Mouse (Mus musculus): ENCODE results near the gene Syt3. TPM values are rescaled to one million over a fixed set of nuclear protein-coding genes. Genes with fewer than 3 reads are reported as not detected.
A peak's percentile ranks its signal among the peaks of the same experiment; 100 is the strongest.

Syt3 gene
- total and polyA plus RNA-seq, 2 experiments from 2014 or later = 79.2 to 130 TPM

DNA sequence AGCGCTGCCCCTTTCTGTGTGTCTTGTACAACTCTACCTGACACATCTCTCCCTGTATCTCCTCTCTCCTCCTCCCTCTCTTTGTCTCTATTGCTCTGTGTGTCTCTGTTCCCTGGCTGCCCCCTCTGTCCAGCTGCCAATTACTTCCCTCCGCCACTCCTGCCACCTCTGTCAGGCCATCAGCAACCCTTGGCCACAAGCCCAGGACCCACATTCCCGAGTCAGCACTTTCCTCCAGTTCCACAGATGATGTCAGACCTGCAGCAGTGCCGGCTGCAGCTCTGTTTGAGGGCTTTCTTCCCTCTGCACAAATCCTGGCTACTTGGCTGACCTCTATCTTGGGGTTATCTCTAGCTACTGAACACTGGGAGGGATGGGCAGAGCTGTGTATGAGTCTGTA is 5.6 kb upstream of the Syt3 start:
- ATAC-seq = no peak
- no peaks in the 10 kb centered on the region for H3K27me3 ChIP-seq (ENCODE audit: insufficient read depth, low read length)
- 39% methylated on average over 4 of the region's 4 CpGs for WGBS
- H3K27ac ChIP-seq = no peak overlapping the region
- no peaks in the 10 kb centered on the region for H3K36me3 ChIP-seq (ENCODE audit: insufficient read depth, low read length)
- no peak overlapping the region for H3K4me2 ChIP-seq (ENCODE audit: low read depth, low read length)
- peak; percentile 51 for DNase-seq (ENCODE audit: low spot score)
- no peaks in the 10 kb centered on the region for H3K9me3 ChIP-seq (ENCODE audit: low read length)
- H3K4me3 ChIP-seq (ENCODE audit: low read length) = no peak overlapping the region
- TF ChIP-seq CTCF (IDR thresholded peaks at IDR 0.05; ENCODE audit: low read depth) = no peak
- H3K9ac ChIP-seq (replicated peaks; ENCODE audit: low read length) = no peak overlapping the region
- no peaks in the 10 kb centered on the region for H3K4me1 ChIP-seq (ENCODE audit: insufficient read depth, low read length)

DNA sequence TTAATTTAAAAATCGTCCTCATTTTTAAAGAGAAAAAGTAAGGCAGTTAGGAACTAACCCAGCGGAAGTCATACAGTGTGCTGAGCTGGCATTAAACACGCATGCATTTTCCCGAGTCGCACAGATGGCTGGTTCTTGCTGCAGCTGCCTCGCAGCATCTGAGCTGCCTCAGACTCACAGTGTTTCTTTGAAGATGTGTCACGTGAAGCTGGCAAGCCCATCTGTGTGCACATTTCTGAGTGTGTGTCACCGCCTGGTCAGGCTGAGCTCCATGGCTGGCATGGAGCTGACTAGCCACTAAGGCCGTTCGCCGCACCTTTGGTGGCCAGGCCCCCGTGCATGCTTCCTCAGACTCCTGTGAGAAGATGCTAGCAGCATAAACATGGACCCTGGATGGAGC is 1.4 kb upstream of the Syt3 start:
- no peaks in the 10 kb centered on the region for H3K4me1 ChIP-seq (ENCODE audit: insufficient read depth, low read length)
- H3K9me3 ChIP-seq (ENCODE audit: low read length) = no peaks in the 10 kb centered on the region
- WGBS = 40% methylated on average over 12 of the region's 12 CpGs
- H3K27me3 ChIP-seq (ENCODE audit: insufficient read depth, low read length) = no peaks in the 10 kb centered on the region
- H3K36me3 ChIP-seq (ENCODE audit: insufficient read depth, low read length) = no peaks in the 10 kb centered on the region
- H3K4me3 ChIP-seq (ENCODE audit: low read length) = no peak overlapping the region
- H3K27ac ChIP-seq = peak overlapping the region; percentile 71
- ATAC-seq (peak; percentile 55), DNase-seq (ENCODE audit: low spot score) (peak; percentile 86)
- no peak overlapping the region for H3K9ac ChIP-seq (replicated peaks; ENCODE audit: low read length)
- TF ChIP-seq CTCF (IDR thresholded peaks at IDR 0.05; ENCODE audit: low read depth) = no peak
- no peak overlapping the region for H3K4me2 ChIP-seq (ENCODE audit: low read depth, low read length)

DNA sequence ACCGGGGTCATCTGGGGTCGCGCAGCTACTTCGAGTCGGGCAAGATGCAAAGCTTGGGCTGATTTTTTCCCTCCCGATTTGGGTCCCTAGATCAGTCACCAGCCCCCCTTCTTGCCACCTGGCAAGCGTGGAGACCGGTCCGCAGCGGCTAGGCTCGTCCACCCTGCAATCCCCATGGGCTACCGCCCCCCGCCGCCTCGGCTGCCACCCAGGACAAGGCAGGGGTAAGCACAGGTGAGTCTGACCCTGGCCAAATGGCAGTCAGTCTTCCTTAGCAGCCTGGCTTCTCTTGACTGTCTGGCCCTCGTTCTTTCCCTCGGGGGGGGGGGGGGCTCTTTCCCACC is 786 bp downstream of the Syt3 start:
- Histone ChIP-seq H3K36me3 (ENCODE audit: insufficient read depth, low read length) (no peaks in the 10 kb centered on the region), H3K4me1 (ENCODE audit: insufficient read depth, low read length) (no peaks in the 10 kb centered on the region), H3K9ac (replicated peaks; ENCODE audit: low read length) (peak overlapping the region; percentile 72), H3K27ac (peak overlapping the region; percentile 83), H3K4me3 (ENCODE audit: low read length) (peak overlapping the region; percentile 59), H3K4me2 (ENCODE audit: low read depth, low read length) (peak overlapping the region; percentile 94), H3K27me3 (ENCODE audit: insufficient read depth, low read length) (no peaks in the 10 kb centered on the region), H3K9me3 (ENCODE audit: low read length) (no peaks in the 10 kb centered on the region)
- no peak for TF ChIP-seq CTCF (IDR thresholded peaks at IDR 0.05; ENCODE audit: low read depth)
- WGBS = 0% methylated on average over 17 of the region's 17 CpGs
- peak; percentile 57 for ATAC-seq
- DNase-seq (ENCODE audit: low spot score) = no peak

DNA sequence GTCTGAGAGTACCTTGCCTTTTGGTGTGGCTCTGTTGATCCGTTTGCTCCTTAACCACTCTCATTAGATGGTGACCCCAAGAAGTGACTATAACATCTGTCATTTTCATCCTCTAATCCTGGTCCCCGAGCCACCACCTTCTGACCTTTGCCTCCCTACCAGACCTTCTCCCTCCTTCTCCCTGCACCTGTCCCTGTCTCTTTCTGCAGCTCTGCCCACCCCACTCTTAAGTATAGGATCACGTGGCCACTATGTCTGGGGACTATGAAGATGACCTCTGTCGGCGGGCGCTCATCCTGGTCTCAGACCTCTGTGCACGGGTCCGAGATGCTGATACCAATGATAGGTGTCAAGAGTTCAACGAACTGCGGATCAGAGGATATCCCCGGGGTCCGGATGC is 1.8 kb downstream of the Syt3 start, which contains the start of gene 1700008O03Rik:
Gene 1700008O03Rik, minus strand, starts transcription at position 101 of the 400 bp plus-strand sequence.
- H3K27ac ChIP-seq = peak within 1 kb of the TSS; percentile 83
- no peak for TF ChIP-seq CTCF (IDR thresholded peaks at IDR 0.05; ENCODE audit: low read depth)
- peak within 1 kb of the TSS; percentile 59 for H3K4me3 ChIP-seq (ENCODE audit: low read length)
- DNase-seq (ENCODE audit: low spot score) (no peak), ATAC-seq (no peak)
- H3K36me3 ChIP-seq (ENCODE audit: insufficient read depth, low read length) = no peaks in the 10 kb centered on the region
- peak within 1 kb of the TSS; percentile 72 for H3K9ac ChIP-seq (replicated peaks; ENCODE audit: low read length)
- 79% methylated on average over 12 of the region's 12 CpGs for WGBS
- H3K4me2 ChIP-seq (ENCODE audit: low read depth, low read length) = peak within 1 kb of the TSS; percentile 94
- H3K27me3 ChIP-seq (ENCODE audit: insufficient read depth, low read length) = no peaks in the 10 kb centered on the region
- H3K4me1 ChIP-seq (ENCODE audit: insufficient read depth, low read length) = no peaks in the 10 kb centered on the region
- H3K9me3 ChIP-seq (ENCODE audit: low read length) = no peaks in the 10 kb centered on the region

DNA sequence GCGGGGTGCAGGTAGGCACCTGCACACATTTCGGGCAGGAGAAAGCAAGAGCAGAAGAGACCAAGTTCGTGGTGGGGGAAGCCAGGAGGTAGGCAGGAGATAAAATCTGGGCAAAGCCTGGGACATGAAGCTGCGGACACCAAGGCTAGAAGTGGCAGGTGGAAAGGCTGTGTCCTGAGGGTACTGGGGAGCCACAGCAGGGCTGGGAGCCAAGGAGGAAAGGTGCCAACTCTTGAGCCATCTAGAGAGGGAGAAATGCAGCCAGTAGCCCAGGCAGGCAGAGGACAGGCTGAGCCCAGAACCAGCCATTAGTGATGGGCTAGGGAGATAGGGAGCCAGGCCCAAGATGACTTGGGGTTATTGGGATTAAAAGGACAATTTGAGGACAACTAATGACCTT is 7.9 kb downstream of the Syt3 start:
- no peaks in the 10 kb centered on the region for H3K4me1 ChIP-seq (ENCODE audit: insufficient read depth, low read length)
- no peak overlapping the region for H3K4me3 ChIP-seq (ENCODE audit: low read length)
- TF ChIP-seq CTCF (IDR thresholded peaks at IDR 0.05; ENCODE audit: low read depth) = no peak
- no peak overlapping the region for H3K27ac ChIP-seq
- no peak for ATAC-seq
- H3K36me3 ChIP-seq (ENCODE audit: insufficient read depth, low read length) = no peaks in the 10 kb centered on the region
- H3K9ac ChIP-seq (replicated peaks; ENCODE audit: low read length) = no peak overlapping the region
- DNase-seq (ENCODE audit: low spot score) = peak; percentile 28
- H3K27me3 ChIP-seq (ENCODE audit: insufficient read depth, low read length) = no peaks in the 10 kb centered on the region
- H3K4me2 ChIP-seq (ENCODE audit: low read depth, low read length) = no peak overlapping the region
- H3K9me3 ChIP-seq (ENCODE audit: low read length) = no peaks in the 10 kb centered on the region
- 82% methylated on average over 4 of the region's 4 CpGs for WGBS

DNA sequence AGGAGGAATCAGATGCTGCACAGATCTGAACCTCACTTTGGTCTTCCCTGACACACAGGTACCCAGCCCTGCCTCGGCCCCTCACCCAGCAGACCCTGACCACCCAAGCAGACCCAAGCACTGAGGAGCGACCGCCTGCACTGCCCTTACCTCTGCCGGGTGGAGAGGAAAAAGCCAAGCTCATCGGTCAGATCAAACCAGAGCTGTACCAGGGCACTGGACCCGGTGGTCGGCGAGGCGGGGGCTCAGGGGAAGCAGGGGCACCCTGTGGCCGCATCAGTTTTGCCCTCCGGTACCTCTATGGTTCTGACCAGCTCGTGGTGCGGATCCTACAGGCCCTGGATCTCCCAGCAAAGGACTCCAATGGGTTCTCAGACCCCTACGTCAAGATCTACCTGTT is 8.4 kb downstream of the Syt3 start:
- Histone ChIP-seq H3K4me3 (ENCODE audit: low read length) (no peak overlapping the region), H3K9ac (replicated peaks; ENCODE audit: low read length) (no peak overlapping the region), H3K9me3 (ENCODE audit: low read length) (no peaks in the 10 kb centered on the region), H3K4me2 (ENCODE audit: low read depth, low read length) (no peak overlapping the region), H3K4me1 (ENCODE audit: insufficient read depth, low read length) (no peaks in the 10 kb centered on the region), H3K36me3 (ENCODE audit: insufficient read depth, low read length) (no peaks in the 10 kb centered on the region), H3K27ac (no peak overlapping the region), H3K27me3 (ENCODE audit: insufficient read depth, low read length) (no peaks in the 10 kb centered on the region)
- TF ChIP-seq CTCF (IDR thresholded peaks at IDR 0.05; ENCODE audit: low read depth) = no peak
- ATAC-seq = no peak
- DNase-seq (ENCODE audit: low spot score) = no peak
- WGBS = 90% methylated on average over 13 of the region's 14 CpGs

DNA sequence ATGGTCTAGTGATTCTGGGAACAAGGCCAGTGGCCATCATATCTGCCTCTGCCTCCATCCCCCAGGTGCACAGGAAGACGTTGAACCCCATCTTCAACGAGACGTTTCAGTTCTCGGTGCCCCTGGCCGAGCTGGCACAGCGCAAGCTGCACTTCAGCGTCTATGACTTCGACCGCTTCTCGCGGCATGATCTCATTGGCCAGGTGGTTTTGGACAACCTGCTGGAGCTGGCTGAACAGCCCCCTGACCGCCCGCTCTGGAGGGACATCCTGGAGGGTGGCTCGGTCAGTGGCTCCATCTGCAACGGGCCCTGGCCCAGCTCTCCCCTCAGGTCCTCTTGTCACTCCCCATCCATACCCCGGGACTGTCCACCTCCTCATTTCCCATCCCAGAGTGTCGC is 9.4 kb downstream of the Syt3 start:
- DNase-seq (ENCODE audit: low spot score) = no peak
- H3K27ac ChIP-seq = no peak overlapping the region
- no peak overlapping the region for H3K4me2 ChIP-seq (ENCODE audit: low read depth, low read length)
- H3K36me3 ChIP-seq (ENCODE audit: insufficient read depth, low read length) = no peaks in the 10 kb centered on the region
- no peaks in the 10 kb centered on the region for H3K9me3 ChIP-seq (ENCODE audit: low read length)
- no peaks in the 10 kb centered on the region for H3K4me1 ChIP-seq (ENCODE audit: insufficient read depth, low read length)
- no peak overlapping the region for H3K4me3 ChIP-seq (ENCODE audit: low read length)
- no peaks in the 10 kb centered on the region for H3K27me3 ChIP-seq (ENCODE audit: insufficient read depth, low read length)
- TF ChIP-seq CTCF (IDR thresholded peaks at IDR 0.05; ENCODE audit: low read depth) = no peak
- 88% methylated on average over 17 of the region's 17 CpGs for WGBS
- ATAC-seq = no peak
- no peak overlapping the region for H3K9ac ChIP-seq (replicated peaks; ENCODE audit: low read length)
